Mouse (Mus musculus) Muller cell, postnatal 12 days (primary cell): ENCODE data around the gene Hnrnpr.

Source experiments
- DNase-seq: peaks from one replicate; pipeline ENCODE4 v3.0.0-alpha.2; 2015; ENCODE audit errors: inconsistent ontology term

Hnrnpr gene

DNA sequence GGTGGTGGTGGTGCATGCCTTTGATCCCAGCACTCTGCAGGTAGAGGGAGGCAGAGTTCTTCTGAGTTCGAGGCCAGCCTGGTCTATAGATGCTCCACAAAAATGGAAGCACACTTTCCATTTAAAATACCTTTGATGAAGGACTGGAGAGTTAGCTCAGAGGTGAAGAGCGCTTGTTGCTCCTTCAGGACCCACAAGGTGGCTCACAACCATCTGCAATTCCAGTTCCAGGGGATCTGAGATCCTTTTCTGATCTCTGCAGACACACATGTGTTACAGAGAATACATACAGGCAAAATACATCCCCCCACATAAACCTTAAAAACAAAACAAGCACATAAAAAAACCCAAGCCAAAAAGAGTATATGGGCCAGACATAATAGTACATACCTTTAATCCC, 2.4 kb upstream of the Hnrnpr start:
- no peak for DNase-seq

DNA sequence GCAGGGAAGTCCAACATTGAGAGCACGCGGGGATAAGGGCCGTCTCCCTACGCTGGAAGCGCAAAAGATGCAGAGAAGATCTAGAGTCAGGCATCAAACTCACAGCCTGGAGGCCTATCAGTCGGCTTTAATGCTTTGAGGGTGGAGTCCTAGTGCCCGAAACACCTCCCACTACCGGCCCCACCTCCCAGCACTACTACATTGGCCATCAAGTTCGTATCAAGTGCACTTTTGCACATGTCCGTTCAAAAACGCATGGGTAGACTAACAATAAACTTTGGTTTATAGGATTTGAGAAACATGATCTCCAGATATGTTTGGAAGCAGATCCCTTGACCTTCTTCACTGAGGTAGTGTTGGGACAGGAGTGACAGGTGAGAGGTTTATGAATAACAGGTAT, 962 bp upstream of the Hnrnpr start:
- peak; percentile 71 for DNase-seq

DNA sequence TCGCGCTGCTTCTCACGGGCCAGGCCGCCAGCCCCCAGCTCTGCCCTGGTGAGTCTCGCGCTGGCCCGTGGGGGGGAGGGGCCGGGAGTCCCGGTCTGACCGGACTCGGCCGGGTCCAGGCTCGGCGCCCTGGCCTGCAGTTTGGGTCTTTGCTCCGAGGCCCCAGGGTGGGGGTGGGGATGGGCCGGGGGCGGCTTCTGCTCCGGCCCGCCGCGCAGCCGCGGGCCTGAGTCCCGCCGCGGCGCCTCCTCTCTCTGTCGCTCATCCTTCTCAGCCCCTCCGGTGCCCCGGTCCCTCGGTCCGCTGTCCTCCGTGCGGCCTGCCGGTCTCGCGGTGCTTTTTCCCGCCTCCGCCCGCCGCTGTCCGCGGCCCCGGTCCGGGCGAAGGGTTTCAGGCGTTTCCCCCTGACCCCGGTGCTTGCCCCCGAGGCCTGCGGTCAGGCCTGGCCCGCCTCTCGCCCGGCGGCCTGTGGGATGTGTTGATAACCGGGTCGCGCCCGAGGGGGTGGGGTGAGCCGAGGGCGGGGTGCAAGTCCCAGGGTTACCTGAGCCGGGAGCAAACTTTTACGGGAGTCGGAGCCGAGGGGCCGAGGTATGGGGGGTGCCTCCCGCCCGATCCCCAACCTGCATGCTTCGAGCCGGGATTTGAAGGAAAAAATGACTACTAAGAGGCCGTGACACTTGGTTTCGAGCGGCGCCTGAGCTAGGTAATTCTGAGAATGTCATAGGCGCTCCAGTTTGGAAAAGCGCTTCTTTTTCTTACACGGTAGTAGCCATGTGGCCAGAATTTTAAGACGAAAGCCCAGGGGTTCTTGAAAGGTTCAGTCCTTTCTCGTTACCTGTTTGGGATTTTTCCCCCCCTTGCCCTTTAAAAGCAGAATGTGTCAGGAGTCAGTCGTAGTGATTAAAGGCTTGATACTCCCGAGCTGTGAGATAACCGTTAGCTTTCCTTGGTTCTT, 579 bp downstream of the Hnrnpr start:
- DNase-seq = peak; percentile 69

DNA sequence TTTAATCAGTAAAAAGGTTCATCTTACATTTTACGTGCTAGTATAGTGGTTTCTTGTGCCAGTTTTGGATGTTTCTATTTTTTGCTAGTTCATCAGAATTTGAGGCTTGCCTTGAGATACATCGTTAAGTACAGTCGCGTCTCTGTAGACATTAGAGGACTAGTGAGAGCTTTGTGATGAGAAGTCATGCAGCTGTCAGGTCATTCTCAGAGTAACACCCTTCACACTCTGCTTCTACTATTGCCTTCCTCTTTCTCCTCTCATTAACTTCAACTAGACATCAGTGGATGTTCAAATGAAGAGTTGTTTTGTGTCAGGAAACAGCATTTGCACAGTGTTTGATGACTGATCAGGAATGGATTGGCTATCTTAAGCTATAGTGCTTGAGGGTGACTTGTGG, 1.9 kb downstream of the Hnrnpr start:
- DNase-seq = no peak

DNA sequence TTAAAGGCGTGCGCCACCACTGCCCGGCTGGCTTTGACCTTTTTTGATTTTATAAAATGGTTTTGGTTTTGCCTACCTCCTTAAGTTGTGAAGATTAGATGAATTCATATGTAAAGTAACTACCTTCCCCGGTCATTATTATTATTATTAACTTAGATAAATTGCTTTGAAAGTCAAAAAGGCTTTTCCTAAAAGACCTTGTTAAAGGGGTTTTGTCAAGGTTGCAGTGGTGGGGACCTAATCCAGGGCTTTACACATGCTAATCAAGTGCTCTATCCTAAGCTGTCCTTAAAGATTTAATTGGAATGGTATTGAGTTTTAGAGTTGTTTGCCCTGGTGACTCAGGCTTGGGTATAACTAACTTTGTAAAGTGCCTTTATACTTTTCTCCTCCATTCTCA, 6.9 kb downstream of the Hnrnpr start:
- DNase-seq = no peak

DNA sequence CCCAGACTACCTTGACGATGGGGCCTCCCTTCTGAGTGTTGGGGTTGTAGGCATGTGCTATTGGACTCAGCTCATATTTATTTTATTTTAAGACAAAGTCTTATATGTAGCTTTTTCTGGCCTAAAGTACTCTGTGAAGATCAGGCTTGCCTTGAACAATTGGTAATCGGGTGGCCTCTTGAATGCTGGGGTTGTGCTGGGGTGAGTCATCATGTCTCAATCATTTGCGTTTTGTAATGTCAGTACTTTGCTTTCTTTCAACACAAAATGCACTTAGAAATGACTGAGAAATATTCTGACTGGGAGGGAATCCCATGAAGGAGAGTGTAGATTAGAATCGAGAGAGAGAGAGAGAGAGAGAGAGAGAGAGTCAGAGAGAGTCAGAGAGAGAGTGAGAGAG, 9.3 kb downstream of the Hnrnpr start:
- DNase-seq = peak; percentile 64

DNA sequence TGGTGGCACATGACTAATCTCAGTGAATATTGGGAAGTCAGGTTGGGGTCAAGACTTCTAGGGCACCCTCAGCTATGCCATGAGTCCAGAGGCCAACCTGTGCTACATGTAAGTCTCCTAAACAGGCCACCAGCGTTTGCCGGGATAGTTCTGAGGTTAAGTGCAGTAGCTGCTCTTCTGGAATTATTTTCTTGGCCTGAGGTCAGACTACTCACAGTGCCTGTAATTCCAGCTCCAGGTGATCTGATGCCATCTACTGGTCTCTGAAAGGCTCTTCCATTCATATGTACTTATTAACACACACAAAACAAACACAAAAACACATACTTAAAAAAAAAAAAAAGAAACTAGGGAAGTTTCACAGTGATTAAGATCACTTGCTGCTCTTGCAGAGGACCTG, 13.5 kb downstream of the Hnrnpr start:
- DNase-seq = no peak

DNA sequence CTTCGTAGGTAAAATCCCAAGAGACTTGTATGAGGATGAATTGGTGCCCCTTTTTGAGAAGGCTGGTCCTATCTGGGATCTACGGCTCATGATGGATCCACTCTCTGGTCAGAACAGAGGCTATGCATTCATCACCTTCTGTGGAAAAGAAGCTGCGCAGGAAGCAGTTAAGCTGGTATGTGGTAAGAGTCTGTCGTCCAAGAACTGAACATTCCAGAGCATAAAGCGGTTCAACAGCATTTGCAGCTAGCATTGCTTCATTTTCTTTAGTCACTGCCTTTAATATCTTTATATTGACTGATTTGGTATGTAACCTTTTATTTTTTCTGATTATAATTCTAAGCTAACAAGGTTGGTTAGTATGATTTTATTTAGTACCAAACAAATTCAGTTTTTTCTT, 16.5 kb downstream of the Hnrnpr start:
- no peak for DNase-seq

DNA sequence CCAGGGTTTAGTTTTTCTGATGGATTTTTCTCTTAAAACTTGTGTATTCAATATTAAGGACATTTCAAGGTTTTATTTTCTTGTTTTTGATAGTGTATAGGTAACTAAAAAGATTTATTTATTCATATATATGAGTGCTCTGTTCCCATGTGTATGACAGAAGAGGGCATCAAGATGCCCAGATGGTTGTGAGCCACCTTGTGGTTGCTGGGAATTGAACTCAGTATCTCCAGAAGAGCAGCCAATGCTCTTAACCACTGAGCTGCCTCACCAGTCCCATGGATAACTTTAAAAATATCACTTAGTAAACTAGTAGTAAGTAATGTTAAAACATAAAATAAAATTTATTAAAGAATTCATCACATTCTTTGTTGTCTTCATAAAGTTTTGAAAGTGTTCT, 17.4 kb downstream of the Hnrnpr start:
- DNase-seq = no peak

DNA sequence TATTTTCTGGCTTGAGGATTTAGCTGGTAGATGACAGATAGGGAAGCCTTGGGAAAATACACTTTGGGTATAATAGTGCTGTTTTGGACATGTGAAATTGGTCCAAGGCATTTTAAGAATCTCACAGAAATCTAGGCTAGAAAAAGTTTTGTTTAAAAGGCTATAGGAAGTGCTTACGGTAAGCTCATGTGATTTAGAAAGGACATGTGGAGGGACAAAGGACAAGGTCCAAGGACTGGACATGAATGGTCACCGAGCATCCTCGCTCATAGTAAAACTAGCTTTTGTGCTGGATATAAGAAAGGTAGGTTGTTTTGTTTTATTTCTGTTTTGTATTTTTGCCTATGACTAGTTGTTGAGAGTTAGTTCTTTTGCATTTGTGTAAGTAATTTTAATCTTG, 21.0 kb downstream of the Hnrnpr start:
- DNase-seq = no peak

DNA sequence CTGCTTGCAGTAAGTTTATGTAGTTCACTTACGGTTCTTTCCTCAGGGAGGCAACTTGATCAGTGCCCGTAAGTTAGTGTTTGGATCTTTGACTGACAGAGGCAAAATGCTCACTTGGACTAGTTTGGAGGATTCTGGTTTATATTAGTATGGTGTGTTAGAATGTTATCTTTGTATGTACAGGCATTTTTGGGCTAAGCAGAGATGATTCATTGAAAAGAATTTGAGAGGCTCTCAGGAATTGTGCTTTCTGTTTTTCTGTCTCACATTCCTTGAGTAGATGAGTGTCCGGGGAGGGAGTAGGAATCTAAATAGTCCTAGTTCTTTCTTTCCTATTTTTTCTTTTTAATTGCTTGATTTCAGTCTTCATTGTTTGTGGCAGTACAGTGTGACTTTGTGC, 22.4 kb downstream of the Hnrnpr start:
- DNase-seq = peak; percentile 81

DNA sequence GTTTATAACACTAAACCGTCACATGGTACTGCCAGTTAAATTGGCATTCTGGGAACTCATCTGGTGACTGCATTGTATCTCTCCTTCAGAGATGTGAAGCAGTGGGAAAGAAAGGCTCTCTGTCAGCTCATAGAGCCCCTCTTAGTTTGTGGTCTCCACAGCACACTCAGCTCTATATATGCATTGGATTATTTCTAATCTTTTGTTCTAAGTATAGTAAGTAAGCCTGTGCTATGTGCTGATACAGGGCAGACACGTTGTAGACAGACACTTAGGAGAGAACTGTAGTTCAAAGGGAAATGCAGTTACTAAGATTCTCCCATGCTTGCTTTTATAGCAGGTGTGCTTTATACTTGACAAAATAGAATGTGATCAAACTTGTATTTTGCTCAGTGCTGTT, 24.3 kb downstream of the Hnrnpr start:
- DNase-seq = no peak

DNA sequence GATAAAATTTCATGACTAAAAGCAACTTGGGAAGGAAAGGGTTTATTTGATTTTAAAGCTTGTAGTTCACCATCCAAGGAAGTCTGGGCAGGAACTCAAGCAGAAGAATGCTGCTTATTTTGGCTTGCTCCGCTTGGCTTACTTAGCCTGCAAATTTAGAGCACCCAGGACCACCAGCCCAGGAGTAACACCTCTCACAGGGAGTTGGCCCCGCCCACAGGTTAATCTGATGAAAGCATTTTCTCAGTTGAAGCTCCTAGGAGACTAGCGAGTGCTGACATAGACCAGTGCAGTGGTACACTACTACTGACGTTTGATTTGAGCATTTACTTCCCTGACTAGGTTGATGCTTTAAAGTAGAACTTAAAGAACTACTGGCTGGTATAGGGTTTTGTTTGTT, 26.4 kb downstream of the Hnrnpr start:
- DNase-seq = no peak

DNA sequence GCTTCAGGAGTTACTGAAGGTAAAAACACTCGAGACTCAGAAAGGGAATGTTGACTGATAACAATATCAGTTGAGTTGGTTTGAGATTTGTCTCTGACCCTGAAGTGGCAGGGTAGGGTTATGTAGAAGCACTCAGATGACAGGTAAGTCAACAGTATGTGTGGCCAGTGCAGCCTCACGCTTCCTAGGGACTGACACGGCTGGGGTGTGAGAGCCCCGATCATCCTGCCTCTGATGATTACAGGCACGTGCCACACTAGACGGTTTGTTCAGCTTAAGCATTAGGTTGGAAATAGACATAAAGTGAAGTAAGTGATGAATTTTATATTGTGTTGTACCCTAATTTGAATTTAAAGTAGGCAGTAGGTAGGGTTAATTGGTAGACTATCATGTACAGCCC, 38.9 kb downstream of the Hnrnpr start:
- no peak for DNase-seq

DNA sequence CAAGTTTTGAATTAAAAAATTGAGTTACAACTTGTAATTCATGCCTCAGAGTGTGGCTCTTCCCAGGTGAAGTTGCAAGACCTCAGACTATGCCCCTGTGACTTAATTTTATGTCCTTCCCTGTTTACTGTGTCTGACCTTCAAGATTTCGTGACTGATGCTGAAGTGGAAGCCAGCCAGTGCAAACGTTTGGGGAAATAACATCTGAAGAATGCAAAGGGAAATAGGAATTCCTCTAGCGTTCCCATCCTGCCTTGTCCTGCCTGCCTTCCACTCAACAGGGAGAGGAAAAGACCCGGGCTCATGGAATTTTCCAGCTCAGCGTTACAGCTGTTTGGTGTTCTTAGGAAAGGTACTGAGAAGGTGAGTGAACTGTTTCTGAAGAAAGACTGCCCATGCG, 46.3 kb downstream of the Hnrnpr start:
- no peak for DNase-seq

DNA sequence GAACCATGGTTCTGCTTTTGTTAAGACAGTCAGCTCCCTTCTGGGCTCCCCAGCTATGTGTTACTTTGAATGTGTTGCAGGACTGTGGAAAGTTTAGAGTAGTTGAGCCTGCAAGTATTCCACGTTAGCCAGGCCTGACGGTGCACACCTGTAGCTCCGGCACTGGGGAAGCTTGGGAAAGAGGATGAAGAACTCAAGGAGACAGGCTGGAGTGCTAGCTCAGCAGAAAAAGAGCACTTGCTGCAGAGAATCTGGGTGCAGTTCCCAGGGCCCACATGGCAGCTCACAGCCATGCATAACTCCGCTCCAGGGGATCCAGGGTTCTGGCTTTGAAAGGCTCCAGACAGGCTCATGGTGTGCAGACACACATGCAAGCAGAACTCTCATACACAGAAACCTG, 46.7 kb downstream of the Hnrnpr start:
- no peak for DNase-seq

DNA sequence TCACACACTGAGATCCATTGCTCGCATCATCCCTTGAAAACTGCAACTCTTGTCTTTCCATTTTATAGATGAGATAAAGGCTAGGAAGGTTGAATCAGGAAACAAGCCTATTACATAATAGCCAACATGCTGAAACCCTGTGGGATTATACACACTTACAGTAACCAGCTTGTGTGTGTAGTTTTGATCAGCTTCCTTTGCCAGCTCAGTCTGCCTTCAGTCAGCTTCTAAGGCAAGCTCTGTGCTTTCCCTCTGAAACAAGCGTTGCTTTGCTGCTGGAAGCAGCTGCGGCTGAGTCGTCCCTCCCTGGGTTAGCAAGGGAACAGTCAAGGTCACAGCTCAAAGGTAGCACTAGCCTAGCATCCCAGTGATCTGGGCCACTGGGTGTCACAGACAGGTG, 57.1 kb downstream of the Hnrnpr start:
- DNase-seq = no peak

DNA sequence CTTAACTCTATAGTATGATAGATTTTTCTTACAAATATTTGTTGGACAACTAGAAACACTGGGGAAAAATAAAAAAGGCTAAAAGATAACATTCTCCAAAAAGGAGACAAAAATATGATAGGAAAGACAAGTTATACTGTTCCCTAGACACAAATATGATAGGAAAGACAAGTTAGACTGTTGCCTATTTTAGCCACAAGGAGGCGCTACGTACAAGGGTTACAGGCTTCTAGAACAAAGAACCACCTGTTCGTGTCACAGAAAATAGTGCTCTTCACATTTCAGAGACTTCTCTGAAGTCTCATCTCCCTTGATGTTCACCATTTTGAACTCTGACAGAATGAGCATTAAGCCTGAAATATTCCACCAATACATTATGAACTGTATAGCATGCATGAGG, 59.0 kb downstream of the Hnrnpr start:
- DNase-seq = peak; percentile 58

DNA sequence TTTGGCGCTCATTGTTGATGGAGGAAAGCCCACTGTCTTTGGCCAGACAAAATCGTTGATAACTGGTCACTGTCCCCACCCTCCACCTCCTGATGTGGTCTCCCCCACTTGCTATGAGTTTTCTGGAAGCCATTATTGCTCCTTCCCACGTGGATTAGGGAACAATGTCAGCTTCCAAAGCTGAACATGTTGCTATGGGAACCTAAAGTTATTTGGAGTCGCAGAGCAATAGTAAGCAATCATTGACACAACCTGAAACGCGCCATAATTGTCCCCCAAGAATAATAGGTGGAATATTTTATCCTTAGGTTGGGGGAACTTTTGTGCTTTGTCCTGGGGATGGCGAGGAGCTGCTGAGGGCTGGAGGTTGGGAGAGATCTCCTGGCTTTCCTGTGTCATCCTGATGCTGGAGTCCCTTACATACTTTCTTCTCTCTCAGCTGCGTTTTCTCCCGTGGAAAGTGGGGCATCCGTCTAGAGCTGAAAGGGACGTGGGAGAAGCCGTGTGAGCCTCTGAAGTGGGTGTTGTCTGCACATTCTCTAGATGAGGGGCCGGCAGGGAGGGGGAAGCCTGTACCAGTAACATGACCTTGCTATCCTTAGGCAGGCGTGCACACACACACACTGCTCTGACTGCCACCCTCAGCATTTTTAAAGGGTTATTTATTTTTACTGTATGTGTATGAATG, 62.9 kb downstream of the Hnrnpr start:
- no peak for DNase-seq

DNA sequence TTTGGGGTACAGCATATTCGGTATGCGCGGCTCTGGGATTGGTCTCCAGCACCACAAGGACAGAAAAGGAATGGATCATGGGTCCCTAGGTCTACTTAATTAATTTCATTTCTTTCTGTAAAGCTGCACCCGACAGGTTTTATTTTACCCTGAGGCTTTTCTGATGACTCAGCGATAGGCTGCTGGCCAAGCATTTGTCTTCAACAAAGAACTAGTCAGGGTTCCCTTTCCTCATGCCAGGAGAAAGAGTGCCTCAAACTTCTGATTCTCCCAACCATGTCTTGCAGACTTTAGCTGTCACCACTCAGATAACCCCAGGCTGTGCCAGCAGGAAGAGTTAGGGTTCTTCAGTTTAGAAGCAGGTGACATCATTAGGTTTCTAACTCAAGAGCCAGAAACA, 66.3 kb downstream of the Hnrnpr start:
- peak; percentile 80 for DNase-seq

DNA sequence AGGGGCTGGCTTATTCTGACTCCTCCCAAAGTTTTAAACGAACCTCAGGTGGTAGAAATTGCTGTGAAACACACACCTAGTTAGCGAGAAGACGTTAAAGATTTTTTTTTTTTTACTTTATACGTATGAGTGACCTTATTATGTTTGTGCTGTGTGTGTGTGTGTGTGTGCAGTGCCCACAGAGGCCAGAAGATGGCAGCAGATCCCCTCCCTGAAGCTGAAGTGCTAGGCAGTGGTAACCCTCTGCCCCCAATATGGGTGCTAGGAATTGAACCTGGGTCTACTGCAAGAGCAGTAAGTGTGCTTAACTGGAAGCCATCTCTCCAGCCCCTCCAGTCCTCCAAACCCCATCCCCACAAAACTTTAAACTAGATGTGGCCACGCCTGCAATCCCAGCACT, 72.3 kb downstream of the Hnrnpr start:
- DNase-seq = no peak

DNA sequence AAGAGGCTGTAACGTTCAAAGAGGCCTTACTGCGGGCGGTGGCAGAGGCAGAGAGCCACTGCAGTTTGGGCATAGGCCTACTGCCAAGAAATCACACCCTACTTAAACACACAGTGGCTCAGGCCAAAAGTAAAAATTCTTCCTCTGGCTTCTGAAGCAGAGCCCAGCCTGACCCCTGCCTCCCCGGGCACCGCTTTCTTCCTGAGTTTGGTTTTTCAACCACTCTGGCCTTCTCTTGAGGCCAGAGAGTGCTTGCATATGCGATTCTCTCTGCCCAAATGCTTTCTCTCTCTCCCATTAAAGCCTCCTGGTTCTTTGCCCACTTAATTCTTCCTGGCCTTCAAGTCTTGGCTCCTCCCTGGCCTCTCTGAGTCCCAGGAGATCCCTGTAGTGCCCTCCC, 73.1 kb downstream of the Hnrnpr start:
- no peak for DNase-seq

DNA sequence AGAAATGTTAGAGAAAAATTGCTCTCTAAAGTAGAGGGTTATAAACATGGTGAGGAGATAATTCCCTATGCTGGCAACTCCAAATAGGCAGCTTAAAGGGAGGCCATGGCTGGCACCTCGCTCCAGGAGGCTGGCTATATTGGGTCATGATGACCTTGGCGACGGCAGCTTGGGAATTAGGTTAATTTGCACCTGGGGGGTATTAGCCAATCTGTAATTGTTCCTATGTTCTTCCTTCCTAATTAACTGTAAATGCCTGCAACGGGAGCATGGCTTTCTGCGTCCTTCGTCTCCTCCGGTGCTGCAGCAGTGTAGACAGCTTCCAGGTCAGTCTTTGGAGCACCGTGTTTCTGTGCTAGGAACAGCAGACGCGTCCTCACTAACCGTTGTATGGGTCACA, 76.5 kb downstream of the Hnrnpr start:
- DNase-seq = no peak
